Mouse (Mus musculus): ENCODE results near the gene Igfals.

Igfals gene

GRCm38 (mm10) chr17:24865776-24866175 is at the start of gene Igfals:
Igfals (plus strand) TSS chr17:24865997.
- DNase-seq, result no peak

- no peak for DNase-seq
These were observed 48.3 kb upstream of the Igfals start for GRCm38 (mm10) chr17:24817503-24817902.

- DNase-seq, result no peak
These were observed 47.6 kb upstream of the Igfals start for GRCm38 (mm10) chr17:24818172-24818571.

- DNase-seq, result no peak
These were observed 46.3 kb upstream of the Igfals start for GRCm38 (mm10) chr17:24819469-24819868.

GRCm38 (mm10) chr17:24821351-24822280 is 44.2 kb upstream of the Igfals start:
- no peak for DNase-seq

- no peak for DNase-seq
These were observed 26.0 kb upstream of the Igfals start, which contains the start of gene Hagh for GRCm38 (mm10) chr17:24839842-24840241. Hagh (plus strand) TSS chr17:24840143.

- DNase-seq, result no peak
These were observed 25.5 kb upstream of the Igfals start for GRCm38 (mm10) chr17:24840341-24840740.

- DNase-seq, result no peak
These were observed 24.7 kb upstream of the Igfals start for GRCm38 (mm10) chr17:24841133-24841532.

- no peak for DNase-seq
These were observed 23.2 kb upstream of the Igfals start for GRCm38 (mm10) chr17:24842631-24843030.

- no peak for DNase-seq
These were observed 21.3 kb upstream of the Igfals start for GRCm38 (mm10) chr17:24844525-24844924.

- DNase-seq, result no peak
These were observed 18.4 kb upstream of the Igfals start for GRCm38 (mm10) chr17:24847386-24847785.

- DNase-seq, result no peak
These were observed 17.2 kb upstream of the Igfals start for GRCm38 (mm10) chr17:24848600-24849031.

GRCm38 (mm10) chr17:24849733-24850064 is 16.1 kb upstream of the Igfals start:
- DNase-seq, result no peak

- DNase-seq, result peak; percentile 99
These were observed 15.6 kb upstream of the Igfals start, which contains the start of gene Fahd1 for GRCm38 (mm10) chr17:24850065-24850772. Fahd1 (minus strand) TSS chr17:24850364.

GRCm38 (mm10) chr17:24850773-24851127 is 15.0 kb upstream of the Igfals start:
- no peak for DNase-seq

- DNase-seq, result no peak
These were observed 14.2 kb upstream of the Igfals start for GRCm38 (mm10) chr17:24851381-24852125.

GRCm38 (mm10) chr17:24855838-24856464 is 9.8 kb upstream of the Igfals start:
- DNase-seq, result no peak

- DNase-seq, result no peak
These were observed 9.2 kb upstream of the Igfals start for GRCm38 (mm10) chr17:24856589-24856988.

- no peak for DNase-seq
These were observed 7.8 kb upstream of the Igfals start for GRCm38 (mm10) chr17:24857831-24858470.

- peak; percentile 52 for DNase-seq
These were observed 6.8 kb upstream of the Igfals start for GRCm38 (mm10) chr17:24858967-24859366.

- no peak for DNase-seq
These were observed 5.7 kb upstream of the Igfals start for GRCm38 (mm10) chr17:24860076-24860475.

GRCm38 (mm10) chr17:24861785-24862184 is 4.0 kb upstream of the Igfals start:
- no peak for DNase-seq

Data from layer of hippocampus, adult 9-11 months (tissue).